Mouse (Mus musculus): ENCODE results near the gene Ramac. TPM values are rescaled to one million over a fixed set of nuclear protein-coding genes. Genes with fewer than 3 reads are reported as not detected.

Gene Ramac
- polyA plus RNA-seq, 1 experiment from 2014 or later = 107 TPM

- WGBS = 84% methylated on average over 10 of the region's 10 CpGs
- no peak for ATAC-seq (ENCODE audit: insufficient read depth, low FRiP score, low TSS enrichment)
- no peak overlapping the region for H3K9ac ChIP-seq (ENCODE audit: low read length)
Measured at GRCm38 (mm10) chr7:81772786-81773539, 10.2 kb downstream of the Ramac start.

GRCm38 (mm10) chr7:81775325-81775724 lies 12.6 kb downstream of the Ramac start:
- peaks cover 5% of the 10 kb centered on the region; the same call in 1 of the 2 replicates for H3K36me3 ChIP-seq (ENCODE audit: control insufficient read depth, insufficient read depth, low read length)
- H3K9me3 ChIP-seq (ENCODE audit: control insufficient read depth, low read length) = no peaks in the 10 kb centered on the region
- H3K9ac ChIP-seq (ENCODE audit: low read length) = no peak overlapping the region
- no peak overlapping the region for H3K27ac ChIP-seq (ENCODE audit: low read depth, low read length)
- ATAC-seq (ENCODE audit: insufficient read depth, low FRiP score, low TSS enrichment) (no peak), DNase-seq (ENCODE audit: low spot score) (no peak)
- H3K4me2 ChIP-seq (ENCODE audit: low read depth) = no peak overlapping the region
- H3K4me3 ChIP-seq (ENCODE audit: low read depth, low read length) = no peak overlapping the region
- no peaks in the 10 kb centered on the region for H3K27me3 ChIP-seq (ENCODE audit: control insufficient read depth, insufficient read depth, low read length)
- 88% methylated on average over 5 of the region's 5 CpGs for WGBS
- no peaks in the 10 kb centered on the region for H3K4me1 ChIP-seq (ENCODE audit: control insufficient read depth, insufficient read depth, low read length)

More at GRCm38 (mm10) chr7:81772786-81773539, 10.2 kb downstream of the Ramac start:
- Histone ChIP-seq H3K36me3 (ENCODE audit: control insufficient read depth, insufficient read depth, low read length) (no peaks in the 10 kb centered on the region), H3K4me3 (ENCODE audit: low read depth, low read length) (no peak overlapping the region), H3K4me2 (ENCODE audit: low read depth) (no peak overlapping the region), H3K9me3 (ENCODE audit: control insufficient read depth, low read length) (no peaks in the 10 kb centered on the region), H3K27me3 (ENCODE audit: control insufficient read depth, insufficient read depth, low read length) (no peaks in the 10 kb centered on the region), H3K4me1 (ENCODE audit: control insufficient read depth, insufficient read depth, low read length) (no peaks in the 10 kb centered on the region), H3K27ac (ENCODE audit: low read depth, low read length) (no peak overlapping the region)
- no peak for DNase-seq (ENCODE audit: low spot score)

GRCm38 (mm10) chr7:81777667-81778218 lies 15.0 kb downstream of the Ramac start:
- Histone ChIP-seq H3K9me3 (ENCODE audit: control insufficient read depth, low read length) (no peaks in the 10 kb centered on the region), H3K27ac (ENCODE audit: low read depth, low read length) (no peak overlapping the region), H3K36me3 (ENCODE audit: control insufficient read depth, insufficient read depth, low read length) (peaks cover 13% of the 10 kb centered on the region), H3K9ac (ENCODE audit: low read length) (no peak overlapping the region), H3K4me3 (ENCODE audit: low read depth, low read length) (no peak overlapping the region), H3K4me2 (ENCODE audit: low read depth) (no peak overlapping the region), H3K27me3 (ENCODE audit: control insufficient read depth, insufficient read depth, low read length) (no peaks in the 10 kb centered on the region), H3K4me1 (ENCODE audit: control insufficient read depth, insufficient read depth, low read length) (no peaks in the 10 kb centered on the region)
- 85% methylated on average over 10 of the region's 10 CpGs for WGBS
- DNase-seq (ENCODE audit: low spot score) (no peak), ATAC-seq (ENCODE audit: insufficient read depth, low FRiP score, low TSS enrichment) (no peak)

- ATAC-seq (ENCODE audit: insufficient read depth, low FRiP score, low TSS enrichment) (no peak), DNase-seq (ENCODE audit: low spot score) (no peak)
- Histone ChIP-seq H3K9me3 (ENCODE audit: control insufficient read depth, low read length) (no peaks in the 10 kb centered on the region), H3K27ac (ENCODE audit: low read depth, low read length) (peak overlapping the region; percentile 97), H3K27me3 (ENCODE audit: control insufficient read depth, insufficient read depth, low read length) (no peaks in the 10 kb centered on the region), H3K36me3 (ENCODE audit: control insufficient read depth, insufficient read depth, low read length) (no peaks in the 10 kb centered on the region), H3K4me3 (ENCODE audit: low read depth, low read length) (peak overlapping the region; percentile 62), H3K4me2 (ENCODE audit: low read depth) (peak overlapping the region; percentile 49), H3K4me1 (ENCODE audit: control insufficient read depth, insufficient read depth, low read length) (peaks cover 3% of the 10 kb centered on the region; the same call in 1 of the 2 replicates), H3K9ac (ENCODE audit: low read length) (peak overlapping the region; percentile 79)
- 9% methylated on average over 5 of the region's 5 CpGs for WGBS
Measured at GRCm38 (mm10) chr7:81788536-81788935, 25.8 kb downstream of the Ramac start.

GRCm38 (mm10) chr7:81789095-81789757 lies 26.5 kb downstream of the Ramac start, which contains the start of gene 3110040N11Rik:
3110040N11Rik (minus strand) TSS chr7:81789478.
- Histone ChIP-seq H3K4me1 (ENCODE audit: control insufficient read depth, insufficient read depth, low read length) (peaks cover 3% of the 10 kb centered on the region; the same call in 1 of the 2 replicates), H3K27me3 (ENCODE audit: control insufficient read depth, insufficient read depth, low read length) (no peaks in the 10 kb centered on the region), H3K36me3 (ENCODE audit: control insufficient read depth, insufficient read depth, low read length) (no peaks in the 10 kb centered on the region), H3K4me3 (ENCODE audit: low read depth, low read length) (peak within 1 kb of the TSS; percentile 62), H3K9ac (ENCODE audit: low read length) (peak within 1 kb of the TSS; percentile 79), H3K9me3 (ENCODE audit: control insufficient read depth, low read length) (no peaks in the 10 kb centered on the region), H3K4me2 (ENCODE audit: low read depth) (peak within 1 kb of the TSS; percentile 49), H3K27ac (ENCODE audit: low read depth, low read length) (peak within 1 kb of the TSS; percentile 97)
- ATAC-seq (ENCODE audit: insufficient read depth, low FRiP score, low TSS enrichment) (peak; percentile 91), DNase-seq (ENCODE audit: low spot score) (peak; percentile 93)
- under 1% methylated on average over 37 of the region's 38 CpGs for WGBS

- Histone ChIP-seq H3K4me1 (ENCODE audit: control insufficient read depth, insufficient read depth, low read length) (no peaks in the 10 kb centered on the region), H3K9ac (ENCODE audit: low read length) (no peak overlapping the region), H3K4me3 (ENCODE audit: low read depth, low read length) (no peak overlapping the region), H3K27me3 (ENCODE audit: control insufficient read depth, insufficient read depth, low read length) (no peaks in the 10 kb centered on the region), H3K27ac (ENCODE audit: low read depth, low read length) (peak overlapping the region; percentile 39; the same call in 1 of the 2 replicates), H3K36me3 (ENCODE audit: control insufficient read depth, insufficient read depth, low read length) (no peaks in the 10 kb centered on the region), H3K4me2 (ENCODE audit: low read depth) (no peak overlapping the region), H3K9me3 (ENCODE audit: control insufficient read depth, low read length) (no peaks in the 10 kb centered on the region)
- DNase-seq (ENCODE audit: low spot score) = no peak
- no peak for ATAC-seq (ENCODE audit: insufficient read depth, low FRiP score, low TSS enrichment)
- WGBS = 81% methylated on average over 5 of the region's 5 CpGs
Measured at GRCm38 (mm10) chr7:81806067-81806466, 43.3 kb downstream of the Ramac start.

Other genes starting within 250 kb of the Ramac start
- 0.09 and 0.16 TPM in 2 replicates for gene Fsd2, start 196.0 kb upstream of the Ramac start, polyA plus RNA-seq (2014; fragmentation: Nextera tagmentation; extraction: Ambion mirVana)
- 5.4 and 5.8 TPM in 2 replicates for gene Whamm, start 191.7 kb upstream of the Ramac start, polyA plus RNA-seq (2014; fragmentation: Nextera tagmentation; extraction: Ambion mirVana)
- 18.1 and 18.4 TPM in 2 replicates for gene Homer2, start 55.4 kb upstream of the Ramac start, polyA plus RNA-seq (2014; fragmentation: Nextera tagmentation; extraction: Ambion mirVana)
- gene 3110040N11Rik, start 26.6 kb downstream of the Ramac start, polyA plus RNA-seq (2014; fragmentation: Nextera tagmentation; extraction: Ambion mirVana) = 46.4 and 46.7 TPM in 2 replicates
- 94.1 and 100 TPM in 2 replicates for gene Btbd1, start 66.5 kb downstream of the Ramac start, polyA plus RNA-seq (2014; fragmentation: Nextera tagmentation; extraction: Ambion mirVana)
- not detected in 2 replicates for gene Gm10160, start 92.9 kb downstream of the Ramac start, polyA plus RNA-seq (2014; fragmentation: Nextera tagmentation; extraction: Ambion mirVana)
- gene Tm6sf1, start 96.1 kb downstream of the Ramac start, polyA plus RNA-seq (2014; fragmentation: Nextera tagmentation; extraction: Ambion mirVana) = 13.9 and 16.8 TPM in 2 replicates
- gene Hdgfl3, start 171.5 kb downstream of the Ramac start, polyA plus RNA-seq (2014; fragmentation: Nextera tagmentation; extraction: Ambion mirVana) = 37.5 and 40.3 TPM in 2 replicates
- 3.3 and 4.6 TPM in 2 replicates for gene Bnc1, start 229.4 kb downstream of the Ramac start, polyA plus RNA-seq (2014; fragmentation: Nextera tagmentation; extraction: Ambion mirVana)

Data from neural tube, embryonic 11.5 days (tissue).